Mouse (Mus musculus) MEL-GATA-1-ER (cell line): ENCODE results near the gene Hivep3.

ENCODE experiments used
- DNase-seq: peaks from one replicate; pipeline ENCODE4 v3.0.0-alpha.2; 2012; ENCODE audit warnings: low read depth; ENCODE audit errors: extremely low read depth

Hivep3 gene

DNA sequence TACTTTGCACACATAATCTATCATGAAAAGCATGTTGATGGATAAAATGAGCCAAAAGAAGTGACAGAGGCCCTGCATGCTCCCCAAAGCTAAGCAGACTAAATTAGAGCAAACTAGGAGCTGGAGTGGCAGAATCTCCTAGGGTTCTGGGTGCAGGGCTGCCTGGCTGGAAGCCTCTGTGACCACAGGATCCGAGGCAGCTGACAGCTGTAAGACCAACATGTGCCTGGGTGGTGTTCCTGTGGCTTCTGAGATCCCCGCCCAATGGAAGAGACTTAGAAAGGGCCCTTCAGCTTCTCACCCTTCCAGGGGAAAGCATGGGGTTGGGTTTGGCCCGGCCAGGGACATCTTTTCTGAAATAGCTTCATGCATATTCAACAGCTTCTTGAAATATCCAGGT lies 274.3 kb downstream of the Hivep3 start:
- no peak for DNase-seq

DNA sequence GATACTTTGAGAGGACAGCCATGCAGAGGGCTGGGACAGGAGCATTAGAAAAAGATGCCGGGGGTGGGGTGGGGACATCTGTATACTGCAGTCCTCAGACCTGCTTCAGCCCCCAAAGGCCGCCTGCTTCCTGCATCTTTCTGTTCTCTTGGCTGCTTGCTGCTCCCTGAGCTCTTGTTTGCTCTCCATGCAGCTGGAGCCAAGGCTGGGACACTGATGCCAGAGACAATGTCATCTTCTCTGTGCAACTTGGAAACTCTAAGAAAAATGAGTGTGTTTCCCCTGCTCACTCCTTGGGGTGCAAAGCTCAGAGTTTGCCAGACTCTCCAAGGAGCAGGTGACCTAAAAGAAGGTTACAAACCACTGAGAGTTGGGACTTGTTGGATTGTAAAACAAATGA lies 275.6 kb downstream of the Hivep3 start:
- DNase-seq: no peak

DNA sequence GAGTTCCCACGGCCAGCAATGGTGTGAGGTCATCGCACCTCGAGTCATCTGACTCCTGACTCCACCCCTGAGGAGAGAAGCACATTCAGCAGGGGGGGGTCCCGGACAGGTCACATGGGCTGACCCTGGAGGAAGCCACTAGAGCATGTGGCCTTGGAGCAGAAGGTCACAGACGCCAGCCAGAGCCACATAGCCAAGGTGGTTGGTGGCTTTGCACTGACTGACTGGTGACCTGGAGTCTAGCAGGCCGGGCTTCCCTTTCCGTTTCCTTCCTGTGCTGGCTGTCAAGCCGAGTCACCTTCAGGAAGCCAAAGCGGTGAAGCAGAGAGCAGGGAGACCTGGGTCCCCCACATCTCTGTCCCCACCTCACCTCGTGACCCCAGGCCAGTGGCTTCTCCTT lies 278.2 kb downstream of the Hivep3 start:
- no peak for DNase-seq

DNA sequence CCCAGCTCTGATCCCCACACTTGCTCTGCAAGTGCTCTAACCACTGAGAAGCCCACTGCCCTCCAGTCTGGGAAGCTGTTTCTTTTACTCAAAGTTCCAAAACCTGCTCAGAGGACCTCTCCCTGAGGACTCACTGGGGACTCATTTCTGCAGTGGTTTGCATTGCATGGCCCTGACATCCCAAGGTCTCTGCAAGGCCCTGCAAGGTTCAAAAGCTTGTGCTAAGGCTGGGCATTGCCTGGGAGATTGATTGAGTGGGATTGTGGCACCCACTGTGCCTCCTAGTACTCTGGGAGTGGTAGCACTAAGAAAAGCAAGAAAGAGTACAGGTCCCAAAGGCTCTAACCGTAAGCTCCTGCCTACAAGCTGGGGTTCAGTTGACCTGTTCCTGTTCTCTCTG lies 279.3 kb downstream of the Hivep3 start:
- DNase-seq: no peak

DNA sequence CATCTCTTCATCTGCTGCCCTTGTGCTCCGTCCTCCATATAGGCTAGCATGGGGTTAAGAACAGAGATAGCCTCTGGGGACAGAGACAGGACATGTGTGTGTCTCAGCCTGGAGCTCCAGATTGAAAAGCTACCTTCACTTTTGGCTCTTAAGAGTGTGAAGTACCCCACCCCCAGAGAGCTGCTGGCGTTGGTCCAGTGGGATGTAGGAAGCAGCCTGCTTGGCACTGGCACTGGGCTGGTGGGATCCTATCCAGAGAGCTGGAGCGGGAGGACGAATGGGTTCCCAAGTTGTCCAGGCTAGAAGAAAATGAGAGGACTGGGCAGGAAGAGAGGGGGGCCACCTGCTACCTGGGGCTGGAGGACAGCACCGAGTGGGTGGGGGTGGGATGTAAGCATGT lies 284.8 kb downstream of the Hivep3 start:
- DNase-seq: no peak

DNA sequence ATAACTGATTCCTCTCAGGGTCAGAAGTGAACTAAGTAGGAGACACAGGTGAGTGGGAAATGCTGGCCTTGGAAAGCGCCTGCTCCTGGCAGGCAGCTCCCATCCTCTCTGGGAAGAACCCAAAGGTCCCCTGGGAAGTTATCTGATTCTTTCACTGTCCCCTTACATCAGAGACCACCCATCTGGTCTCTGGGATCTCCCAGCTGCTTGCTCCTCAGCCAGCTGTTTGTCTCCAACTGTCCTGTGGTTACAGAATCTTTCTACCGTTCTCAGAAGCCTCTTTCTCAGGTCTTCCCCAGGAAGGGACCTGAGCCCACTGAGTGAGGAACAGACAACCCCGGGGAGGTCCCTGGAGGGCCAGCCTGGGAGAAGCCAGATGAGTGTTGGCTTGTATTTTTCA lies 288.8 kb downstream of the Hivep3 start:
- no peak for DNase-seq

DNA sequence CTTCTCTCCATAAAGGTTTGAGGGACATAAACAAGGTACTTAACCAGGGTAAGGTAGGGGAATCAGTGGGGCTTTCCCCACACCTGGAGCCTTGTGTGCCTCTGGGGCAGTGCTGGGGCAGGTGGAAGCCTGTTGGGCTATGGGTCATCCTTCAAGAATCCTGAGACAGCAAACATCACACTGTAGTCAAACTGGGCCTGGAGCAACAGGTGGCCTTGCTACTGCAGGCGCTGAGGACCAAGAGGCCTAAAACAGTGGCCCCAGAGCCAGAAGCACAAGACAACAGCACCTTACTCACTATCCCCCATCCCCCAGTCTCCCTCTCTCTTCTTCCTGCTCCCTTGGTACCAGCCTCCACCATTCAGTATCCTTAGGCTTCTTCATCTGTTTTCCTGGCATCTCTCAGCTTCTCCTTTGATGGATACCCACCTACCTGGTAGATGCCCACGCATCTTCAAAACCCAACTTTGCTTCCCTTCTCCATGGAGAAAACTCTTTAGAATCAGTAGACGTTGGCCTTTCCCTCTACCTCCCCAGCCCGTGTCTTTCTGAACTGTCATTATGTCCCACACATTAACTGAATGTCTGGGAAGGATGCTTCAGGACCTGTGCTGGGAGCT lies 289.7 kb downstream of the Hivep3 start:
- no peak for DNase-seq

DNA sequence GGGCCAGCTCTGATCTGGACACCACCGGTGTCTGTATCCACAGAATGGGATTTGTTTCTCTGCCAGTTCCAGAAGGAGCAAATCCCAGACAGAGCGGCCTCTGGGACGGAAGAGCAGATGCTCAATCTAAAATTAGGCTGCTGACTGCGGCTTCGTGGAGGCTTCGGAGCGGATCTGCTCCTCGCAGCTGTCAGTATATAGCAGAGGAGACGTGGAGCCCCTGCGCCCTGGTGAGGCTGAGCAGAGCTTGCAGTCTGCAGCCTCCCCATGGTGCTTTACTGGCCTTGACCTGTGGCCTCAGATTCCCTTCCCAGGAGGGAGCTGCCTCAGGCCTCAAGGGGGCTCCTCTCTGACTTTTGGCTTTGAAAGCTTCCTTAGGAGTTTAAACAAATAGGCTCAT lies 290.5 kb downstream of the Hivep3 start:
- DNase-seq: no peak

DNA sequence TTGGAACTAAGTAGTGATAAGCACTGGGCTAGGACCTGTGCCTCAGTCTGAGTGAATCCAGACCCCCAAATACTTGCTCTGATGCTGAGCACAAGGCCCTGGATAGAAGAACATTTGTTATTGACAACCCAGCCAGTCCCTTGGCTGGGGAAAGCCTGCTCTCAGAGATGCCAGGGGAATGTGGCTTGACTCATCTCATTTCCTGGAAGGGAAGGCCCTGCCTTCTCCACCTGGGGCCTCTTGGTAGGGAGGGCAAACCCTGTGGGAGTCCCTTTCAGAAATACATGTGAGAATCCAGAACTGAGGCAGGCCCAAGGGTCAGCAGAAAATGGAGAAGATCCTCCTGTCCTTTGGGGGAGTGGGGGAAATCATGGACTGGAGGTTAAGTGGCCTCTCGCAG lies 294.1 kb downstream of the Hivep3 start:
- no peak for DNase-seq

DNA sequence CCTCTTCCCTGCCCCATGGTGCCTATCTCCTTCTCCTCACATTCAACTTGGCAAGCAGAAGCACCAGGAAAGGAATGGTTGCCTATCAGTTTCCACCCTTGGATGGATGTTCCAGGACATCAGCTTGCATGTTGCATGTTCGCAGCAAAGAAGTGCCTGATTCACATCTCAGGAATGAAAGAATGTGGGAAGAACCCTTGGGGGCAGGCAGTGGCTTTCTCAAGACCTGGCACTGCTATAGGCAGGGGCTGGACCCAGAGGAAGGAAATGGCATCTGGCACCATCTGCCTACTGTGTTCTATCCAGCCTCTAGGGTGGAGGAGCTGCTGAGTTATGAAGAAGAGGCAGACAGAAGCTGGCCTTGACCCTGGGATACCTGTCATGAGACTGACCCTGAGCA lies 296.4 kb downstream of the Hivep3 start:
- no peak for DNase-seq

DNA sequence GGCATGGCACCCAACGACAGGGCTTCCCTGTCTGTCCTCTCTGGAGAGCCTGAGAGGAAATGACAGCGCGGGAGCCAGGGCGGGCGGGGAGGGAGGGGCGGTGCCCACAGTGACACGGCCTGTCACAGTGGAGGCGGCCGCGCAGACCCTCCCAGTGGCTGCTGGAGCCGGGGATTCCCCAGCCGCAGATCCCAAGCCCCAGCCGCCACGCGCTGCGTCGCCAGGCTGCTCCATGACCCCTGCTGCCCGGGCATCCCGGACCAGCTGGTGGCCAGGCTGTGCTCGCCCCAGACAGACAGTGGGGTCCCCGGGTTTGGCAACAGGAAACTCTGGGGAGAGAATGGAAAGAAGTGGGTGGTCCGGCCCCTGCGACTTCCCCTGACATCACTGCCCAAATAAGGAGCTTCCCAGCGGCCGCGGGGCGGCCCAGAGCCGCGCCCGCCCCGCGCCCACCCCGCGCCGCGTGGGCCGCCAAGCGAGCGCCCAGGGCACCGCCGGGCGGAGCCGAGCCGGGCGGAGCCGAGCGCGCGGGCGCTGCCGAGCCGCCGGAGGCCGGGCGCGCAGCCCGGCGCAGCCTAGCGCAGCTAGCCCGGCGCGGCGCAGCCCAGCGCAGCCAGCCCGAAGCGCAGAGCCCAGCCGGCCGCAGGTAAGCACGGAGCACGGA lies 298.9 kb downstream of the Hivep3 start:
- no peak for DNase-seq

DNA sequence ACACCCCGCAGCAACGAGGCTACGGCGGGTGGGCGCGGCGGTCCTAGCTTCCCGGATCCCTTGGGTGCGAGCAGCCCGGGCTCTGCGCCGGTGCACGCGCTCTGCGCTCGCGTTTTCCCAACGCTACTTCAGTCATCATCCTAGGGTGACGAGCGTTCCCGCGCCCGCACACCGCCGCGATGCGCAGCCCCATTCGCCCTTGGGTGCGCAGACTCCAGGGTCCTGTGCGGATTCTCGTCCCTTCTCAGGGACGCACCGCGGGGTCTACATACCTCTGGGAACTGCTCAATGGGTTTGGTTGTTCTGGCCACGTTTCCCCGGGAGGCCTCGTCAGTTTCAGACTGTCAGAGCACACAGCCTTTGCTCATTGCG lies 299.4 kb downstream of the Hivep3 start:
- no peak for DNase-seq

DNA sequence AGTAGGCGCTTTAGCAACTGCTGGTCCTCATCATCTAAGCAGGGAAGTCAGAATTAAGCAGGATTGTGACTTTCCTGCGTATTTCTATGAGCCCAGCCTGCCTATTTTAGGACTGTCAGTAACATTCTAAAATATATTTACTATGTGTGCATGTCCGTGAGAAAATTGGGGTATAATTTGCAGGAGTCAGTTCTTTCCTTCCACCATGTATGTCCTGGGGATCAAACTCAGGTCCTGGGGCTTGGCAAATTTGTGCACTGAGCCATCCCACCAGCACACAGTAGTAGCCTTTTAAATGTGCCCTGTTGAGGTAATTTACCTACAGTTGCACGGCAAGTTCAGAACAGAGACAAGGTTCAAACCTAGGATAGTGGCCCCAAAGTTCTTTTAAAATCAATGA lies 302.7 kb downstream of the Hivep3 start:
- no peak for DNase-seq

DNA sequence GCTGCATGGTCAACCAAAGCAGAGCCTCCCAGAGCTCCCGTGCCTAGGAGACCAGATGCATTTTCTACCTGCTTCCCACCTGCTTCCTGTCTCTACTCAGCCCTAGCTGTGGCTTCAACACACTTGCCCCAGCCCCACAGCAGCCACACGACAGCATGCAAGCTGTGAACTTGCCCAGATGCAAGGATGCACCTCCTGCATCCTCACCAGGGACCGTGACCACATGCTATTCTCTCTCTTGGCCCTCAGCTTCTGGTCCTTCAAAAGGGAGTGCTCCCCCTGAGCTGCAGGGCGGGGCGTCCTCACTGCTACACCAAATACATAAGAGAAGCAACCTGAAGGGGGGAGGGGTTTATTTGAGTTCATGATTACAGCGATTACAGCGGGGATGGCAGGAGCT lies 303.4 kb downstream of the Hivep3 start:
- no peak for DNase-seq

DNA sequence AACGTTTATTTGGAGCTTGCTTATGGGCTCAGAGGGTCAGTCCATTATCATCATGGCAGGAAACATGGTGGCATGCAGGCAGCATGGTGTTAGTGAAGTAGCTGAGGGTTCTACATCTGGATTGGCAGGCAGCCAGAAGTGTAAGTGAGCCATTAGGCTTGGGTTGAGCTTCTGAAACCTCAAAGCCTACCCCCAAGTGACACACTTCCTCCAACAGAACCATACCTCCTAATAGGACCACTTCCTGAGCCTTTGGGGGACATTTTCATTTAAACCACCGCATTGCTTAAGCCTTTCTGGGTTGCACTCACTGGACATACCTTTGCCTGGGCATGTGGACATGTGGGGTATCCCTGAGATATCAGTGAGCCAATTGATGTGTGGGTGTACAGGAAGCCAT lies 307.9 kb downstream of the Hivep3 start:
- no peak for DNase-seq

DNA sequence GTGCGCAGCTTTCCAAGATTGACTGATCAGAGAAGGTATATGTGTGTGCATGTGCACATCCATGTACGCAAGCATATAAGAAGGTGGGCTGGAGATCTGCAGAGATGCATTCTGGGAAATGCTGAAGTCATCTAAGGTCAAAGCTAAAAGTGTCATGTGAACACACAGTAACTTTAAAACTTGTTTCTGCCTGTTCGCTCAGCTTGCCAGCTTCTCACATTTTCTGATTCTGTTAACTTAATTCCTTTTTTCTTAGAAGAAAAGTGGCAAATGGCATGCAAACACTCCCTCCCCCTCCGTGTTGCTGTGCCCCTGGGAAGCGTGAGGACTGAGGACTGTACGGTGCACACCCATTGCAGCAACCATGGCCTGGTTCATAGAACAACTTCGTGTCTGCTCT lies 308.9 kb downstream of the Hivep3 start:
- no peak for DNase-seq

DNA sequence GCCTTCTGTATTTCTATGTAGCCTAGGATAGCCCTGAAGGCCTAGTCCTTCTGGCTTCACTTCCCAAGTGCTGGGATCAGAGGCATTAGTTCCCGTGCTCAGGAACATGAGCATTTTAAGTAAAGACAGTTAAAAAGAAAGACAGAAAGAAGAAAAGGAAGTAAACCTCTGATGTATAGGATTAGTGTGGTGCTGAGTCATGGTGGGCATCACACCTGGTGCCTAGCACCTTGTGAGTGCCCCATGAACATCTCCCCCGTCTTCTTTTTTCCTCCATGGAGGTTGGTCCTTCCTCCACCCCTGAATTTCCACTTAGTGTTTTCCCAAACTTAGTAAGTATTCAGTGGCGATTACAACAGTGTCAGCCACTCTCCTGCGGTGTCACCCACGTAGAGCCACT lies 311.0 kb downstream of the Hivep3 start:
- DNase-seq: no peak

DNA sequence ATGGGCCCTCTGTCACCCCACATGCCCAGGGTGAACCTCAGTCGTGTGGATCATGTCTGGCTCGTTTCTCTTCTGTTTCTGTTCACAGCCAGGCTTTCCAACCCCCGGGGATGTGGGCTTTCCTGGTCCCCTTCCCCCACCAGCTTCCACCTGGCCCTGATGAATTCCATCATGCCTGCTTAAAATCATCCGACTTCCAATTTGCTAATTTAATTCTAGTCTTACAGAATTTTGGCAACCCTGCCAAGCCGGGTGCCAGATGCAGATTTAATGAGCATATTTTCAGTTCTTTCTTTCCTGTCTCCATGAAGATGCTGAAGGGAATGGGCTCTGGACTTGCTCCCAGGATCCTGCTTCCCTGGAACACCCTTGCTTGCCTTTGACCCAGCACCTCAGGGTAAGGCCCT lies 311.6 kb downstream of the Hivep3 start:
- no peak for DNase-seq

DNA sequence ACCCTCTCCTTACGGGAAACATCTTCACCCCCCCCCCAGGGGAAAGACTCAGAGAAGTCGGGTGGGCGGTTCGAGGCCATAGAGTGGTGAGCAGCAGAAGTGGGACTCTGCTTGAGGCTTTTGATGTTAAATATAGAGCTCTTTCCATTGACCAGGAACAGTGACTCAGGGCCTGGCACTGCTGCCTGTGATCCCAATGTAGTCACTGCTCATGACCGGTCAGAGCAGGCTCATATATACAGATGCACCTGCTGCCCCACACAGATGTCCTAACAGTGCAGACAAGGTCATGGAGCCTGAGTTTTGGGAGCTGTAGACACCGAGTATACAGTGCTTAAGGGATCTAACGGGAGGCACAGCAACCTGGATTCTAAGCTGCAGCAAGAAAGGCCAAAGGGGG lies 312.3 kb downstream of the Hivep3 start:
- DNase-seq: no peak

DNA sequence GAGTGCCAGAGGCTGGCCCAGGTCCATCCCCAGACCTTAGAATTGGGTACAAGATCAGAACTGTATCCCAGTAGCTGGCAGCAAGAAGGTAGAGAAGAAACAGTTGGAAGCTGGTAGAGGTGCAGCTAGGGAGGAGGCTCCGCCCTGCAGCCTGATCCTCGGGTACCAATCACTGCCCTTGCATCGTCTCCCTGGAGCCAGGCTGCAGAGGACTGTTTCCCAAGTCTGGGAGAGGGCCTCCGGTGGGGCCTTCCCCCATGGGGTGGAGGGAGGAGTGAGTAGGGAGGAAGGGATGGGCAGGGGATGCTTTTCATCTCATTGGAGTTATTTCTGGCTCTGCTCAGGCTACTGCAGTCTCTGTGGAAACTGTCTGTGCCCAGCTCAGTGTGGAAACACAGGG lies 313.5 kb downstream of the Hivep3 start:
- DNase-seq: no peak

DNA sequence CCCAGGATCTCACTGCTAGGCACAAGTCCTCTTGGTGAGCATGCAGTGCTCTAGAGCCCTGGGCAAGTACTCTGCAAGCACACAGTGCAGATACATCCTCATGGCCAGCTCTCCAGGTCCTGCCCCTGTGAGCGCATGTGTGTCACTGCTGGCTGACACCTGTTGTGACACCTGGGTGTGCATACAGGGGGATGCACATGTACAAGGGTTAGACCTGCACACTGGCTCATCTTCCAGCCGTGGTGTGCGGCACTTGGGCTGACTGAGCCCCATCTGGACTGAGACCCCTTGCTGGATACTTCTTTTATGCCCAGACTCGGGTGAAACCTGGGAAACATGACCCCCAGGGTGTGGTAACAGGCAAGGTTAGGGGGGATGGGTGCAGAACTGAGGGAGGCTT lies 314.7 kb downstream of the Hivep3 start:
- DNase-seq: no peak

DNA sequence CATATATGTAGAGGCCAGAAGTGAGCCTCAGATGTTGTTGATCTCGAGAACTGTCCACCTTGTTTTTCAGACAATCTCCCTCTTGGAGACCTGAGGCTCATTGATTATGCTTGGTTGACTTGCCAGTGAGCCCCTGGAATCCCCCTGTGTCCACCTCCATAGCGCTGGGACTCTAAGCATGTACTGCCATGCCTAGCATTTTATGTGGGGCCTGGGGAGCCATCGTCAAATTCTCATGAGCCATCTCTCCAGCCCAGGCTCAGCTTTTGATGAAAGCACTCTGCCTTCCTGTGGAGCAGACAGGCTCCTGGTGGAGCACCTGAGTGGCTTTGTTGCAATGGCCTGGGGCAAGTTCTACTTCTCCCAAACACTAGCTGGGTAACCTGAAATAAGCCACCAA lies 316.3 kb downstream of the Hivep3 start:
- DNase-seq: no peak

DNA sequence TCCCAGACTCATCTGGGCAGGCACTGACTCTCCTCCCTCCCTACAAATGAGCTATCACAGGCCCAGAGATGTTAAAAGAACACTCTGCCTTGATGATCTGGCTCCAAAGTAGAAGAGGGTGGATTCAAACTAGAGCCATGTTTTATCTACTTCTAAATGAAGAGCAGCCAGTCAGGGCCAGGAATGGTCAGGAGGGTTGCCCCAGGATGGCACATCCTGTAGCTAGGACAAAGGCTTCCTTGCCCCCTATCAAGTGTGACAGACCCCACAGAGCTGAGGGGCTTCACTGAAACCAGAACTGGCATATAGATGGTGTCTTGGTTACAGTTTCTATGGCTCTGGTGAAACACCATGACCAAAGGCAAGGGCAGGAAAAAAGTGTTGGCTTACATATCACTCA lies 318.9 kb downstream of the Hivep3 start:
- no peak for DNase-seq
